Mouse (Mus musculus) heart, postnatal 25 days (tissue): ENCODE data around the gene Rbms2. TPM values are rescaled to one million over a fixed set of nuclear protein-coding genes. Genes with fewer than 3 reads are reported as not detected.
"Not testable (repeated sequence)": the region's sequence is repeated elsewhere in the genome, so short reads cannot be mapped to it uniquely, and the experiment has no call there.

ENCODE experiments used
- DNase-seq: peaks from one replicate; pipeline ENCODE4 v3.0.0; 2022; ENCODE audit warnings: low spot score
- intact Hi-C: fragments of 180-260 bp; cut with DNase I; formaldehyde crosslinking; loops from one replicate; pipeline ENCODE4 v1.15.1; 2025
- total RNA-seq, 2 experiments: library from RNA; stranded (reverse); gene quantifications; 2 replicates each; pipeline ENCODE4 v1.2.3; 2021

Rbms2 gene
- total RNA-seq, 2 experiments from 2014 or later, result 82.2 to 88.4 TPM

DNA sequence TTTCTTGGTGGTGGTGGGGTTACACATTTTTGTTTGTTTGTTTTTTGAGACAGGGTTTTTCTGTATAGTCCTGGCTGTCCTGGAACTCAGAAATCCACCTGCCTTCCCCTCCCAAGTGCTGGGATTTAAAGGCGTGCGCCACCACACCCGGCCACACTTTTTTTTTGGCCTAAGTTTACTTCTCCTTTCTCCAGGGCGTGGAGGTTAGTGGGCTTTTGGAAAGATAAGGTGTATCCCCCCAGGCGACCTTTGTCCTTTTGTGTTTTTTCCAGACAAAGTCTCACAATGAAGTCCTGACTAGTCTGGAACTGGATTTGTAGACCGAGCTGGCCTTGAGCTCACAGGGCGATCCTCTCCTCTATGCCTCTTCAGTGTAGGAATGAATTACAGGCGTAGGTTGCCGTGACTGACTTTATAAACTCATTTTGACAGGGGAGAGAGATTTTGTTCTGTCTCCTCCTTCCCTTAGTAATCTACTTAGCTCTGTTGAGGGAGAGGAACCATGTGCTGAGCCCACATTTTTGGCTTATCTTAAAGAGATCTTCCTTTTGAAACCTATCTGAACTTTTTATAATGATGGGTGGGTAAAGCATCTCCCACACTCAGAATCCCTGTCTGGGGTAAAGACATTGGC lies 85.0 kb downstream of the Rbms2 start:
- no peak for DNase-seq
- intact Hi-C loops, result loop anchor here (5.0 kb wide), 1 partner anchor 47 kb away; no protein-coding TSS in a partner anchor

DNA sequence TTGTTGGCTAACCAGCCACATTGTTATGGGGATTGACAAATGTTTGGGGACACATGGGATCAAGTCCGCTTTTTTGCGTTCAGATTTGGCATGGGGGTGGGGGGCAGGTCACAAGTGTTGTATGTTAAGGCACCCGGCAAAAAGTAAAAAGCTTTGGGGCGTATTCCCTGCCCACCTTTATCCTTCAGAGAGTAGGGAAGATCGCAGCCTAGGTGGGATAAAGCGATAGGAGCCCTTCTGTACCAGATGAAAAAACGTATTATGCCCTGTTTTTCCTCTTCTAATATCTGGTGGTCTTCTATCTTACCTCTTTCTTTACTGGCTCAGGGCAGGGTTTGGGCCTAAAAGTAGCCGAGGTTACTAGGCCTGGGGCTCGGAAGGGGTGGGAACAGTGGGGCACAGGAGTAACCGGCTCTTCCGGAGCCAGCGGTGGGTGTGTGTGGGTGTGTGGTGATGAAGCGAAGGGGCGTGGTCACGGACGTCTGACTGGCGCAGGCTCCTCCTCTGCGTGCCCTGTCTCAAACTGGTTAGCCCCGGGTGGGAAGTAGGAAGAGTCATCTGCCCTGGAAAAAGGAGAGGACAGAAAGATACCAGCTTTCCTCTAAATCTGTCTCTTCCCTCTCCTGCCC lies 85.6 kb downstream of the Rbms2 start:
- intact Hi-C loops, result no loop called here
- DNase-seq, result peak; percentile 79

DNA sequence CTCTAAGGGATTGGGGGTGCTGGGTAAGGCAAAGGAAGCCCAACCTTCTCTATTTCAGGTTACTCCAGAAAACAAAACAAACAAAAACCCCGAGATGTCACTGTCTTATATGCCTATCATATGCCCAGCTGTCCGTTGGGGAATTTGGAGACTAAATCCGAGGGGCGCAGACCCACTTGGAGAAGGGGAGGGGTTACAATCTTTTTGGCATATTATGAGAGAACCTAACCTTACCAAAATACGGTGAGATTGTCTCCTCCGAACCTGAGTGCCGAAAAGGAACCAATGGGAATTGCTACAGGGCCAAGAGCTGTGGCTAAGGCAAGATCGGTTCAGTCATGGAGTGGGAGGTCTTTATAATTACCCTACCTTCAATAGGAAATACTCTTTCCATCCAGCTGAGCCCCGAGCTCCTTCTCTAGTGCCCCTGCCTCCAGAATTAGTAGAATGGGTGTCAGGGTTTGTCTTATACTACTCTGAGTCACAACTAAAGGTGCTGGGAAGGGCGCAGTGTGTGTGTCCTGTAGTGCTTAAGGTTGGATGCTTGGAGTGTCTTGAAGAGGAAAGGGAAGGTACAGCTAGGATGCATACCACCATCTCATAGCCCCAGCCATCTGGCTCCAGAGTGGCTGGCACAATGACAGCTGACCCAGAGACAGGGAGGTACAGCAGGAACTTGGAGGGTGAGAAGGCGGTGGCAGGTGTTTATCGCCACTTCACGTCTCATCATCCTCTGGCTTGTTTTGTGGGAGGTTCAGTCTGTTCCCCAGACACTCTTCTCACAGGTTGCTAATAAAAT lies 86.4 kb downstream of the Rbms2 start:
- intact Hi-C loops, result no loop called here
- no peak for DNase-seq

- DNase-seq, result peak; percentile 75
- intact Hi-C loops, result no loop called here
Observed at GRCm38 (mm10) chr10:128092506-128093495, 87.3 kb downstream of the Rbms2 start.

DNA sequence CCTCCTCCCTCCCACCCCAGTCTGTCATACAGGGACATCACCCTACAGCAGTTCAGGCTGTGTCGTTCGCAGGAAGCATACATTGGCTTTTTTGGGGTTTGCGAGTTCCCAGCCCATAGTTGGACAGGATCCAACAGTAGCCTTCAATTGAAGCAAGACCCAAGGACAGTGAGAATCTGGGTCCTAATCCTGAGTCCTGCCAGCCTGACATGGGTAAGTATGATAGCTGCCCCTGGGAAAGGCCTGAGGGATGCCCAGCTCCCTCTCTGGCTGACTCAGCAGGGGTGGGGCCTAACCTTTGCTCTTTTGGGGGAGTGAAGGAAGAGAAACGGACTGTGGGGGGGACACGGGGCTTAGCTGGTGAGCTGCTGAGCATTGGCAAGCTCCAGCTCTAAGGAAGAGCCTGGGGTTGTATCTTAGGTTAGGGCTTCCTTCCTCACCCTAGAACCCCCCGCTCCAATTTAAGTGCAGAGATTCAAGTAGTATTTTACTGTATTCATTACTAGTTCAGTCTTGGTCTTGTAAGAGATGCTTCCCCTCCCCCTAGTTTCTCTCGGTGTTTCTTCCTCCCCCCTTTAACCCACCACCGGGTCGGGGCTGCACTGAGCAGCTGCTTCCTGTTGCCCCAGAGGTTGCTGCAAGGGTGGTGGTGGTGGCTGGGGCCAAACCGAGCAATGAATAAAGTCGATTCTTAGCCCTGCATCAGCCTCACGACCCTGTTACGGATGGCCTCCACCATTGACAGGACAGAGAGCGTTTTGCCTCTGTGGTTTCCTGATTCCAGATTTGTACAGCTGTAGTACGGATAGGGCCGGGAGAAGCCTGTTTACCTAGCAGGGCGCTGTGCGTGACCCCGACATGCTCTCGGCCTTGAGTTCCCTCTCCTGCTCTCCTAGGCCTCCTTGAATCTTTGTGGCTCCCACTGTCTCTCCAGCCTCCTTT lies 88.3 kb downstream of the Rbms2 start, which contains the start of gene Baz2a:
Gene Baz2a (plus strand): TSS at position 14 of the 942 bp plus-strand sequence.
- DNase-seq, result peak; percentile 30
- intact Hi-C loops, result loop anchor here (1.0 kb wide), 1 partner anchor 96 kb away; no protein-coding TSS in a partner anchor

- DNase-seq, result peak; percentile 82
Observed at GRCm38 (mm10) chr10:128090651-128091563, 89.2 kb downstream of the Rbms2 start.

DNA sequence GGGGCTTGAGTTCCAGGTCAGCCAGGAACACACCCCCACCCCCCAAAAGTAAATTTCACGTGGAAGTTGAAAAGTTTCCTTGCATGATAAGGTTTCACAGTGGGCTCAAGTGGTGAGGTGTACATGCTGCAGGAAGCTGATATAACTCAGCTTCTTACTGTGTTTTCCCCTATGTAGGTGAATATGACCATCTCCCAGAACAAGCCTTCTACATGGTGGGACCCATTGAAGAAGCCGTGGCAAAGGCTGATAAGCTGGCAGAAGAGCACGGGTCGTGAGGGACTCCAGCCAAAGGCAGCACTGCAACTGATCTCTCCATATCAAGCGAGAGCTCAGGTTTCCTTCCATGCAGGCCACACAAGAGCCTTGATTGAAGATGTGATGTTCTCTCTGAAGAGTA lies 90.3 kb downstream of the Rbms2 start:
- intact Hi-C loops, result no loop called here

More at GRCm38 (mm10) chr10:128090651-128091563, 89.2 kb downstream of the Rbms2 start:
- intact Hi-C loops, result loop anchor here (1.0 kb wide), 1 partner anchor 97 kb away; no protein-coding TSS in a partner anchor

GRCm38 (mm10) chr10:128088181-128088580 lies 91.9 kb downstream of the Rbms2 start:
- intact Hi-C loops, result no loop called here
- no peak for DNase-seq

More for the DNA sequence above, 90.3 kb downstream of the Rbms2 start:
- DNase-seq, result no peak

- DNase-seq, result not testable (repeated sequence)
Observed at GRCm38 (mm10) chr10:128087216-128087615, 92.9 kb downstream of the Rbms2 start.

GRCm38 (mm10) chr10:128086391-128086790 lies 93.7 kb downstream of the Rbms2 start:
- intact Hi-C loops, result no loop called here
- no peak for DNase-seq

More at GRCm38 (mm10) chr10:128087216-128087615, 92.9 kb downstream of the Rbms2 start:
- intact Hi-C loops, result not testable (repeated sequence)

- intact Hi-C loops, result no loop called here
- DNase-seq, result no peak
Observed at GRCm38 (mm10) chr10:128084160-128084559, 95.9 kb downstream of the Rbms2 start.

- no peak for DNase-seq
- intact Hi-C loops, result no loop called here
Observed at GRCm38 (mm10) chr10:128083688-128084087, 96.4 kb downstream of the Rbms2 start.

- intact Hi-C loops, result no loop called here
- peak; percentile 98 for DNase-seq
Observed at GRCm38 (mm10) chr10:128082880-128083421, 97.1 kb downstream of the Rbms2 start, which contains the start of gene Atp5b. Gene Atp5b (plus strand): TSS chr10:128083273.

DNA sequence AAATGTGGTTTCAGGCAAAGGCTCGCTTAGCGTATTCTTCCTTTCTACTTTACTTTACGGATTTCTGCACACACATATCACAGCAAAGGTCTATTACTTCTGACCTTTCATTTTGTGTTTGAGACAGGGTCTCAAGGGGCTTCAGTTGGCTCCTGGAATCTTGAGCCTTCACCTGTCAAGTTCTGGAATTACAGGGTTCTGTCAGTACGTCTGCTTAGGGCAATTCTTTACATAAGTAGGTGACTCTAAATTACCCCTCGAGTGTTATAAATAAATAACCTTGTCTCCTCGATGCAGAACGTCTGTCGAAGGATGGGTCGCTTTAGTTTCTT lies 97.7 kb downstream of the Rbms2 start:
- intact Hi-C loops, result no loop called here
- no peak for DNase-seq

DNA sequence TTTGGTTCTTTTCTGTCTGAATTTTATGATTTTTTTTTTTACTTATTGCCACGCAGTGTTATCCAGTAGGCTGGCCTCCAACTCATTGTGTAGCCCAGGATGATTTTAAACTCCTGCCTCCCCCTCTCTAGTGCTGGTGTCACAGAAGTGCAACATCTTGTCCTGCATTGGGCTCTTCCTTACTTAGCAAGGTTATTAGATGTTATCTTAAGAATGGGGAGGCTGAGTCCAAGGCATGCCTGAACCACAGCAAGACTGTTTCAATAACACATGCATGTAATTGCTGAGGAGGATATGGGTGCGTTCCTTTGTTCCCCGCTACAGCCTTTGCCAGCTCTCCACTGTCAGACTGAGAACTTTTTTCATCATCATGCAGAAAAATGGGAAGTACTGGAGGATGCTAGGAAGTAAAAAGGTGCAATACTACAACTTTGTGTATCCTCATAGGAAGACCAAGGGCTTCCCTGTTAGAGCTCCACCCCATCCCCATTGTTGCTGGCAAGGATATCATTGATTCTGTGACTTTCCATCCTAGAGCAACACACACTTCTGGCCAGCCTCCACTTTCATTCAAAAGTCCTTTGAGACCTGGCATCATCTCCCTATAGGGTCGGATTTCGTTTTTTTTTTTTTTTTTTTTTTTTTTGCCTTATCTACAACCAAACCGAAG lies 98.2 kb downstream of the Rbms2 start:
- intact Hi-C loops, result no loop called here
- DNase-seq, result no peak
